Mouse (Mus musculus): ENCODE measurements around the gene Ttc17.
"Not testable (repeated sequence)": the region's sequence is repeated elsewhere in the genome, so short reads cannot be mapped to it uniquely, and the experiment has no call there.

Gene Ttc17

DNA sequence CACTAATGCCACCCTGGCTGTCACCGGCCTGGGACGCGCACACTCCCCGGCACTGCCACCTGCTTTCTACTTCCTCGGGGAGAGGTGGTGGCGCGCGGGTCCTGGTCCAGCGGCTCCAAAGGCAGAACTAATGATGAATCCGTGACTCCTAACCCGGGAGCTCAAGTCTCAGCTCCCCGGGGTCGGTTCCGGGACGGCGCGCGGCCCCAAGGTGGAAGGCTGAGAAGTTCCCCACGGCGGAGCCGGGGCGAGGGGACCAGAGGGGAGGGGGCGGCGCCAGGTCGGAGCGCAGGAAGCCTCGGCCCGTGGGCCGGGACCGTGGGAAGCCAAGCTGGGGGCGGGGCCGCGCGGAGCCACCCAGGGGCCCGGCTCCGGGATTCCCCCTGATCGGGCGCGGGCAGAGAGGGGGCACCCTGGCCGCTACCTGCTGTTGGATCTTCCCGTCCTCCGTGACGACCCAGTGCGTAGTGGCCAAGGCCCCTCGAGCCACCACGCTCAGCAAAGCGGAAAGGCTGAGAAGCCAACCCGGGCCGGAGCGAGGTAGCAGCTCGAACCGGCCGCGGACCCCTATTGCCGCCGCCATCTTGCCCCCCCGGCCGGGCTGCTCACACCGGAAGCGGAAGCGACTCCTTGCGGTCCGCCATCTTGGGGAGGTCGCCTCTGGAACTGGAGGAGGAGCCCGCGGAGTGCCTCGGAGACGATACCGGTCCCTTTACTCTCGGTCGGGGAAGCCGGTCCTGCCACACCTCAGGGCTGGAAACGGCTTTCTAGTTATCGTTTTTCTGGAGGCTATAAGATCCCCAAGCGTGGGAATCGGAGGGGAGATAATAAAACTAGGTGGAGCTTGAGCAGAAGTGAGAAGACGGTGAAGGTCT, at the start of gene Ttc17:
Gene Ttc17 (minus strand): TSS at position 607 of the 875 bp plus-strand sequence.
- ATAC-seq (ENCODE audit: insufficient number of reproducible peaks, low FRiP score, low TSS enrichment) = peak; percentile 91

DNA sequence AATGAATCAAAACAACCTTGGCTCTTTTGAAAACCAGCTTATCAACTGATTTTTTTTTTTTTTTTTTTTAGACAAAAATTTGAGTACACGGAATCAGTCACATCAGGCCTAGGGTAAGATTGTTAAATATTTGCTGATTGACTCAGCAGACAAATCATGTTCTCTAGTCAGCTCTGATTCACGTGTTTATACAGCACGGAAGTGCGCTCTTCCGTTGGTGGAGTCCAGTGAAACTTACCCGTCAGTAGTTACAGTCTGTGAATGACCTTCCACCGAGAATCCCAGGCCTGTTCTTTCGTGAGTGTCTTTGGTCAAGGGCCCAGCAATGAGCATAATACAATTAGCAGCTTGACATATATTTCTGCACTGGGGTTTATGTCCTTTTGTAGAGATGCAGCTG, 43.2 kb upstream of the Ttc17 start:
- ATAC-seq (ENCODE audit: insufficient number of reproducible peaks, low FRiP score, low TSS enrichment) = no peak

DNA sequence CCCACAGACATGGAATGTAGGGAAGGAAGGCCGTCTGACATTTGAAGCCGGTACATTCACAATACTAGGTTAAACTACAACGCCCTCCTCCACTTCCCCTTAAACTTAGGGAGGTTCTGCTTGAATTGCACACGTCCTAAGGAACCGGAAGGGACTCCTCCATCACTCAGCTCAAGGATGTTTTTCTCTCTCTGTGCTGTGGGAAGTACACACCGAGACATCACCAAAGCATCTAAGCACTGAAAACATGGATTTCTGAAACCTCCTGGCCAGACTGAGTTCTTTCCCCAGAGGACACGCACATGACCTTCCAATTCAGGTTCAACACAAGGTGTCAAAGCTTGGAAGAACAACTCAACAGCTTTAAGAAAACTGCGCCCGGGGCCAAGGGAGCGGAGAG, 30.5 kb upstream of the Ttc17 start:
- ATAC-seq (ENCODE audit: insufficient number of reproducible peaks, low FRiP score, low TSS enrichment) = no peak

DNA sequence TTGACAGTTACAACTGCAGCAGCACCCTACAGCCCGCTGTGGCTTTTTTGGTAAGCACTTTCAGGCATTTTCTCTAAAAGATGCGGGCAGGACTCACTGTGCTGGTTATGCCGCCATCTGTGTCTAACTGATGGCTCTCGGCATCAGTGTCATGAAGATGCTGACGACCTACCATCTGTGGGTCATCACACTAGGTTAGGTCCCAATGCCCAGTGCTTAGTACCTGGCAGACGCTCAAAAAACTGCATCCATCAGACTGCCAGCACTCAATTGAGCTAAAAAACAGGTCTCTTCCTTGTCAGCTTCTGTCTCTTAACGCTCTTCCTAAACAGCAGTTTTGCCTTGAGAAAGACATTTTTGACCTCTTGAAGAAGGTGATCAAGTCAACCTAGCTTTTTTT, 29.0 kb upstream of the Ttc17 start:
- ATAC-seq (ENCODE audit: insufficient number of reproducible peaks, low FRiP score, low TSS enrichment) = no peak

DNA sequence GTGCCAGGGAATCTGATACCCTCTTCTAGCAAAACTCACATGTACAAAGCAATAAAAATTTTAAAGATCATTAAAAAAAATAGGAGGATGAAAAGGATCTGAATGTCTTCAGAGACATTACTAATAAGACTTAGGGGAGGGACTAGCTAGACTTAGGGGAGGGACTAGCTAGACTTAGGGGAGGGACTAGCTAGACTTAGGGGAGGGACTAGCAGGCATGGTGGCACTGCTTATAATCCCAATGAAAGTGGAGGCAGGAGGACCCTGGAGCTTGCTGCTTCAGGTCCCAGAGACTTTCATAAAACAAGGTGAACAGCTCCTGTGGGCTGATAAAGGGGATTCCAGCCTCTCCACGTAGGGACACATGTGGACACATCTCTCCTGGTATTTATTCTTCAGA, 28.3 kb upstream of the Ttc17 start:
- no peak for ATAC-seq (ENCODE audit: insufficient number of reproducible peaks, low FRiP score, low TSS enrichment)

DNA sequence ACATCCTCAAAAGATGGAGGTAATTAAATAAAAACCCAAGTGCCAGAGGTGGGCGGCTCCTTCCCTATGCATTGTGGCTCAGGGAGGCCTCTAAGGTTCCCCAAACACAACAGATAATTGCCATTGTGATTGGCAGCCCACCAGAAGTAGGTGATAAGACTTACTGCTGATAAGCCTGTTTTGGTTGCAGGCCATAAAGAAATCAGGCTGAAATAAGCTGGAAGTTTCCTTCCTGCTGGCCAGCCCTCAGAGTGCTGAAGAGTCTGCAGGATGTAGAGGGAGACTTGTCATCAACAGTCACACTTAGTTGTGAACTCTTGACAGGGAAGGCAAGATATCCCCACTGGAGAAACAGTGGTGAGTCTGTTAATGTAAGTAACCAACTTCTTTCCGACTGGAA, 25.7 kb upstream of the Ttc17 start:
- no peak for ATAC-seq (ENCODE audit: insufficient number of reproducible peaks, low FRiP score, low TSS enrichment)

DNA sequence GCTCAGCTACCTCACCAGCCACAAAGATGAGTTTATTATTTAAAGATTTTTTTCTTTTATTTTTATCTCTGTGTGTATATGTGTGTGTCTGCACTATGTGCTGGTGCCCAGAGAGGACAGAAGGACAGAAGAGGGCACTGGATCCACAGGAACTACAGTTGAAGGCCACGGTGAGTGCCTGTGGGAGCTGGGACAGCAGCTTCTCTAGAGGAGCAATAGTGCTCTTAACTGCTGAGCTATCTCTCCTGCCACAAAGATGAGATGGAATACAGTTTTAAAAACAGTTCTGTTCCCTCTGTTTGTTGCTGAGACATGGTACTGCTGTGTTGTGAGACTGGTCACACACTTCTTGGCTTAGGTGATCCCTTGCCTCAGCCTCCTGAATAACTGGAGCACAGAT, 22.0 kb upstream of the Ttc17 start:
- ATAC-seq (ENCODE audit: insufficient number of reproducible peaks, low FRiP score, low TSS enrichment) = no peak

DNA sequence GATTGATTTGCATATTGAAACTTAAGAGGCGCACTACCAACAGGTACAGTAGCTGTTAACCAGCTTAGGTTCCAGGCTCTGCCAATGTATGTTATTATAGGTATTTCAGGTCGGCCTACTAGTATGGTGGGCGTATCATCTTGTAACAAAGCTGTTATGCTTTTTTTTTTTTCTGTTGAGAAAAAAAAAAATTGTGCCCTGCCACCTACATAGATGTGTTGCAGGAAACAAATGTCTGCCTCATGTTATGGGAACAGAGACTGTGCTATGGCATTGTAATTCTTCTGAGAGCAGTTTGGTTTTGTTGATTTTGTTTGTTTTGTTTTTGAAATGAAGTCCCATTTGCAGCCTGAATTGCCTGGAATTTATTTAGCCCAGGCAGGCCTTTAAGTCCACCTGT, 952 bp upstream of the Ttc17 start:
- ATAC-seq (ENCODE audit: insufficient number of reproducible peaks, low FRiP score, low TSS enrichment) = no peak

DNA sequence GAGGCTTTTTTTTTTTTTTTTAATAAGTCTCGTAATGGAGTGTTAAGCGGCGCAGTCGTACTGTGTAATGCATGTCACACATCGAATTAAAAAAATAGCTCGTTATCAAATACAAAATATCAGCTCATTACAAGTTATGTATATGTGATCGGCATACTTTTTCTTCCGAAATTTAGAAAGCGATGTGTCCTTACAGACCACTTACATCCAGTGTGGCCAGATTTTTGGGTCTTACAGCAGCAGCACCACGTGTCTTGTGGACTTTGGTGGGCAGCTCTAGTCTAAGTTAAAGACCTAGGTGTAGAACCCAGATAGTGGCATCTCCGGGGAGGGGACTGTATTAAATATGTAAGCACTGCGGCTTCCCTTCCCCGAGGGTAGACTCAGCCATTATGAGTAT, 532 bp upstream of the Ttc17 start:
- no peak for ATAC-seq (ENCODE audit: insufficient number of reproducible peaks, low FRiP score, low TSS enrichment)

DNA sequence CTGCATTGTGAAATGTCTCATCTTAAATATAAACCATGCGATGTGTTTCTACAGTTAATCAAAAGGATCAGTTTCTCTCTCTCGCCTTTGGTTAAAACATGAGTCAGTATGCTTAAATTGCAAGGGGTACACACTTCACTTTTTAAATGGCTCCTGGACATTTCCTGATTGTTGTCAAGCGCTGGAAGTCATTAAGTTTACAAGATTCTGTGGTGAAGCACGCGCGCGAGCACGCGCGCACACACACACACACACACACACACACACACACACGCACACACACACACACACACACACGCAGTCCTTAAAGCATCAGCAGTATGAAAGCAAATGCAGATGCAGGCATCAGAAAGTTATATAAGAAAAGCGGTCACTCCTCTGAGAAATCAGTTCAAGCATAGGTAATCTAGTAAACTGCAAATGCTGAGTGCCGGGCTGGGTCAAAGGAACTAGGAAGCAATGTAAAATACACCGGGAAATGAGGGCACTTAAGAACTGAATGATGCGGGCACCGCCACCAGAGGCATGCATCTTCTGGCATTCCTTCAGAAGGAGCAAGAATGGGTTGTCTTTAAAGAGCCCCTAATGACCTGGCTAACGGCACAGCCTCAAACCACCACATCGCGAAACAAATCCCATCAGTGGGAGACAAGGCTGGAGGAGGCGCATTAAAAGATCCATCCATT, 949 bp downstream of the Ttc17 start:
- ATAC-seq (ENCODE audit: insufficient number of reproducible peaks, low FRiP score, low TSS enrichment) = peak; percentile 43

DNA sequence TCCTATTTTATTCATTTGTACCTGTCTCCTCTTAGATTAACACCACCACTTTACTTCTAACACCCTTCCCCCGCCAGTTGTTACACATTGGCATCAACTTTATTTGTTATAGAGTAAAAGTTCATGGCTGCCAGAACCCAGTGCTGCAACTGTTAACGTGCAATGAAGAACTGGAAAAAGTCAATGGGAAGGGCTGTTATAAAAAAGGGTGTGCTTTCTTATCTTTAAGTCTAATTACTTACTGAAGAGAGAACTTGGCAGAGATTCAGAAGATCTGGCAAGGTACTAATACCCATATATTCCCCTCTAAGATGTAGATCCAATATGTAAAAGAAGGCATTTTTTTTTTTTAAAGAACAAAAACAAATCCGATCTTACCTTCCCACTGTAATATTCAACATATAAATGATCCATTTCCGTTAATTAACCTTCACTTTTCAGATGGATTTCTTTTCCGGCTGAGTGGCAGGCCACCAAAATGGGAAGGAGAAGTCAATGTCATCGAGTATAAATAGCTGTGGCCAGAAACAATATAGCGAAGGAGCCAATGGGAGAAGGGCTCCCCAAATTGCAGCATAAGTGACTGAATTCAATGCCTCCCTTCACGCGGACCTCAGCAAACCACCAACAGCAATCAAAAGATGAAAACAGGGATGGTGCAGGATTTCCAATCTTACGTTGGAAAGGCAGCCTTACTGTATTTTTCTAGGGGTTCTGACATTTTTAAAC, 1.8 kb downstream of the Ttc17 start:
- ATAC-seq (ENCODE audit: insufficient number of reproducible peaks, low FRiP score, low TSS enrichment) = no peak

DNA sequence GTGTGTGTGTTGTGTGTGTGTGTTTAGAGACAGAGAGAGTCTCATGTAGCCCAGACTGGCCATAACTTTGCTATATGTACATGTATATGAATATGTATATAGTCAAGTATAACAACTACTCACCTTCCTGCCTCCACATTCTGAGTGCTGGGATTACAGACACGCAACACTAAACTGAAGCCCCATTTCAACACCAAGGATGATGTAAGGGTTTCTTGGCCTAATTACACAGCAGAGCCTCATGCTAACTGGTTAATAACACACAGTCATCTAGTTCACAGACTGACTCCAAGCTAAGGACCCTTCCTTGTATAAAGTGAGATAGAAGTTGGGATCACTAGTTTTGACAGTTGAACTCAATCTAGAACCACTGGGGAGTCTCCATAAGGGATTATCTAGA, 3.9 kb downstream of the Ttc17 start:
- ATAC-seq (ENCODE audit: insufficient number of reproducible peaks, low FRiP score, low TSS enrichment) = no peak

DNA sequence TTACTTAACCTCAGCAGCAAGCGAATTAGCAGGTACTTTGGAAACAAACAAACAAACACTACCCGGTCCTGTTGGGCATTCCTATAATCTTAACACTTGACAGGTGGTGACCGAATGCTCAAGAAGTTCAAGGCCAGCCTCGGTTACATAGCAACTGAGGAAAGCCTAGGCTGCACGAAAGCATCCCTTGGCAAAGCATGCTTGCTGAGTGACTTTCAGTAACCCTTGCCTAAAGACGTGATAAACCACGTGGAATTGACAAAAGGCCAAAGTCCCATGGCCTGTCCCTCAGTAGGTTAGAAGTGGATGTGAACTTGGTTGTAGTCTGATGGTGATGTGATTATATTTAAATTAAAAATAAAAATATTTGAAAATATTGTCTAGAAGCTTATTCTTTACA, 4.4 kb downstream of the Ttc17 start:
- ATAC-seq (ENCODE audit: insufficient number of reproducible peaks, low FRiP score, low TSS enrichment) = no peak

DNA sequence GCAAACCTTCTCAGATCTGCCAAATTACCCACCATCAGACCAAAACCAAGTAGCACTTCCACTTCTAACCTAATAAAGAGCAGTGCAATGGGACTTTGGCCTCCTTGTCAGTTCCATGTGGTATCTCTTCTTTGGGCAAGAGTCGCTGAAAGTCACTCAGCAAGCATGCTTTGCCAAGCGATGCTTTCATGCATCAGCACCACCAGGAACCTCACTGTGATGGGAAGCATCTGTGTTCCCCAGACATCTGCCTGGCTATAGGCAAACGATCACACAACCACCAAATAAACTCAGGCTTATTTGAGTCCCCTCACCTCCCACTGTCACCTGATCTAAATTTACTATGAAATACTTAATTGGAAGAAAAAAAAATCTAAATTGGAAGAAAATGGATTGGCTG, 5.5 kb downstream of the Ttc17 start:
- ATAC-seq (ENCODE audit: insufficient number of reproducible peaks, low FRiP score, low TSS enrichment) = no peak

DNA sequence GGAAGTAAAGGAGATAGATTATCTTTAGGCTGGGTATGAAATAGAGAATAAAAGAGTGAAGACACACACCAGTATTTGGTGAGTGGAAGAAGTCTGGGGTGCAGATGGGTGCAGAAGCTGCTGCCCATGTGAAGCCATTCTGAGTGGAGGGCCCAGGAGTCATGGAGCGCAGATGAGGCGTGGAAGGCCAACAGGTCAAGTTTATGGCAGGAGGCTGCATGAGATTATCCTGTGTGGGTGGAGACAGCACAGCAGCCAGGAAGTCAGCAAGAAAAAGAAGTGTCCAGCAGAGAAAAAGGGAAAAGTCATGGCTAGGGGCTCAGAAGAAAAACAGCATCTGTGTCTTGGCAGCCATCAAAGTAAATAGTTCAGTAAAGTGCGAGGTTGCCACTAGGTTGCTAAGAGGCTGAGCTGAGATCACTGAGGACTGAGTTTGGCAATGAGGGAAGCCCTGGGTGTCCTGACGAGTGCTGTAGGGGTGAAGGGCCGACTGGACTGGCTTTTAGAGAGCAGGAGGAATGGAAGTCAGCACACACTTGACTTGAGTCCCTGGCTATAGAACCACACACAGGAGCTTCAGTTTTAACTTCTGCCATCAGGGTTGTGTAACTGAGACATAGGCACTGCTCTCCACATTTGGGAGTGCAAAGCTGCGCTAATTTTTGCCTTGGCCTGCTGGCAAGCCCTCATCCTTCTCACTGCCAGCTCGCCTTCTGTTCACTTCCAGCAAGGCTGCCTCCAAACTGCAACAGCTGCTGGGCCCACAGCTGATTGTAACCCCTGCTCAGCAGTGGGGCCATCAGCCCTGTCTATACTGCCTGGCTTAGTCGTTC, 8.1 kb downstream of the Ttc17 start:
- peak; percentile 90 for ATAC-seq (ENCODE audit: insufficient number of reproducible peaks, low FRiP score, low TSS enrichment)

DNA sequence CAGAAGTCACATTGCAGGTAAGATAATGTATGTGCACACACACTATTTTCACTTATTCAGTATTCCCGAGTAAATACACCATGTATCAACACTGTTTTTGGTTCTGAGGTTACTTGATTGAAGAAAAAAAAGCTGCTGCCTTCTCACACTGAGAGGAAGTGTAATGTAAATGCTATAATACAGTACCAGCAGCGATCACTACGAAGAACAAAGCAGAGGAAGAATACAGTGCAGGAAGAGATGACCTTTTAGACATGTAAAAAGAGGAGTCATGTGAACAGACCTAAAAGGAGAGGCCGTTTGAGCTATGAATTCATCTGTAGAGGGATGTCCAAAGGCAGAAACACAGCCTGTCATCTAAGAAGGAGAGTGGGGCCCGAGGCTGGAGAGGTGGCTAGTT, 9.0 kb downstream of the Ttc17 start:
- no peak for ATAC-seq (ENCODE audit: insufficient number of reproducible peaks, low FRiP score, low TSS enrichment)

DNA sequence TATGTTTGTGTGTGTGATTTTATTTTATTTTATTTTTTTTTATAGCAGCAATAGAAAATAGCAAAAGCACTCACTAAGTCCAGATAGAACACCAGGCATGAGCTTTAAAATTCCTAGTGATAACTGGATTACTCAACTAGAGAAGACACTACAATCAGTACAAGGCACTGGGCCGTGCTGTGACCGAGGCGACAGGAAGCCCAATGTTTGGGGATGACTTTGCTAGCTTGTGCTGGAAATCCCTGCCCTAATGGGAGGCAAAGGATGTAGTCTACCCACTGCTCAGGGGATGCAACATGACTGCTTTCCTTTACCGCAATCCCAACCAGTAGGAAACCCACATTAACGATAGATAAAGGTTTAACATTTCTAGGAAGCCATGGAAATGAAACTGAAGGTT, 10.2 kb downstream of the Ttc17 start:
- no peak for ATAC-seq (ENCODE audit: insufficient number of reproducible peaks, low FRiP score, low TSS enrichment)

DNA sequence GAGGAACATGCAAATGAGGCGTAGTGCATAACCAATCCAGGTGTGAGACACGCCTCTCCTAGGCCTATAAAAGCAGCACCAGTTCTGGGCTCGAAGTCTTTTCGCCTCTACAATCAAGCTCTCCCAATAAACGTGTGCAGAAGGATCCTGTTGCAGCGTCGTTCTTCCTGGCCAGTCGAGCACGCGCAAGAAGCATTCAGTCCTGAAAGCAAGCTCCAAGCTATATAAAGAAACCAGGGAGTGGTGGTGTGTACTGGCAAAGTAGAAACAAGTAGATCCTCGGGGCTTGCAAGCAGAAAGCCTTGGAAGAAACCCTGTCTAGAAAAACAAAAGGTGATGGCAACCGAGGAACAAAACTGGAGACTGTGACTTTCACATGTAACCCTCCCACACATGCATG, 15.4 kb downstream of the Ttc17 start:
- ATAC-seq (ENCODE audit: insufficient number of reproducible peaks, low FRiP score, low TSS enrichment) = not testable (repeated sequence)

DNA sequence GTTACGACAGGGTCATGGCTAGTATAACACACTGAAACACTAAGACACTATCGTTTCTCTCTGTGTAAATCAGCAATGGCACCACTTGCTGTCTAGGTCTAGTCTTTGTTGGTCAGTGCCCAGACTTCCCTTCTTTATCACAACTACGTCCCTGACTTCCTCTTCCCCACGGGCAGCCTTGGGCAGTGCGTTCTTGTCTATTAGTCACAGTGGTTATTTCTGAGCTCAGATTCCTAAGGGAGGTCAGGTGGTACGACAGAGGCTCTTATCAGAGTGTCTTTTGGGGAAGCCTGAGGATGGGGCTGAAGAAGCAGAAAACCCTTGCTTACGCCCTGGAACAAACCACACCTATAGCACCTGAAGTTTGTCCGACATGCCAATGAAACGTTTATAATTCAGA, 17.5 kb downstream of the Ttc17 start:
- ATAC-seq (ENCODE audit: insufficient number of reproducible peaks, low FRiP score, low TSS enrichment) = no peak

DNA sequence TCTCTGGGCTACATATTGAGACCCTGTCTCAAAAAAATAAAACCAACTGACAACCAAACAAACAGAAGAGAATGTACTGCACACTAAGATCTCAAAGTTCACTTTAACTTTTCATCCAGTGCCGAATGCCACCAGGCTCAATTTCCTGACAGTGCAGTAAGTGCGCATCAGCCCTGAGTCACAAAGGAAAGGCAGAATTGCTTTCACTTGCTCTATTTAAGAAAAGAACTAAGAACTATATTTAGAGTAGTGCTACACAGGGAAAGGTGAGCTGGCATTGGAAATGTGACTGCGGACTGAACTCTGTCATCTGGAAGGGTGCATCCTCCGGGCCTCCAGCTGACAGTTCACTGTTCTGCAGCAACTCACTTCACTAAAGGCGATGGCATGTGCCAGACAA, 18.6 kb downstream of the Ttc17 start:
- ATAC-seq (ENCODE audit: insufficient number of reproducible peaks, low FRiP score, low TSS enrichment) = no peak

Data from cerebellum, adult (tissue).